In the genomic region with DNA sequence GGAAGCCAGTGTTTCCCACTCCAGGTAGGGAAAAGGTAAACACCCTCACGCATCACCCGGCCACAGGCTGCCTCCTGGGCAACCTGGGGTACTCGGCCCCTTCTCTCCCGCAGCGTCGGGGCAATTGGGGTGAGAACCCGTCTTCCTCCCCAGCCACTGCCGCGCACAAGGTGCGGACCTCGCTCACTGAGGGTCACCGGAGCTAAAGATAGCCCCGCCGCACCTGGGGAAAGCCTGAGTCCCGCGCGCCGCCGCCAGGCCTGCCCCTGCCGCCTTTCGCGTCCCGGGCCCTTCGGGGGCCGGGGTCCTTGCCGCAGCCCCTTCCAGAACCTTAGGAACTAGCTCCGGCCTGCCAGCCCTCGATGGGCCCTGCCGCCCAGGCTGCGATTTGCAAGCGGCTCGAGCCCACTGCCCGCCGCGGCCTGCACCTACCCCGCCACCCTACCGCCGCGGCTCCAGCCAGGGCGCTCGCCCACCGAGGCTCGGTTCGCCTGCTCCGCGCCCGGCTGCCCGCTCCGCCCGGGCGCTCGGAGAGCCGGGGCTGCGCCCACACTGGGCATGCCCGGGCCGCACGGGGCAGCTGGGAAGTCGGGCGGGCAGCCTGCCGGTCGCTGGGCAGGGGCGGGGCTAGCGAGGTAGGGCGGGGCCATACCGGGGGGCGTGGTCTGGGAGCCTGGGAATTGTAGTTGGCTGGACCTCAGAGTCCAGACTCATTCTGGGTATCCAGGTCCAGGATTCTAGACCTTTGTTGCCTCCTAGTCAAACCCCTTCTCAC, we compare ENCODE assay signal across 8 mouse cellular contexts. TPM values are rescaled to one million over a fixed set of nuclear protein-coding genes. Genes with fewer than 3 reads are reported as not detected.
DNase-seq lines count a peak whose midpoint lies in the region; ATAC-seq lines count a peak whose summit lies in the region.

Gene Ei24 (minus strand): TSS at position 613 of the 775 bp plus-strand sequence.

- ATAC-seq in intestine, embryonic 14.5 days (replicated peaks; ENCODE audit: low FRiP score, low TSS enrichment, low read depth): peak; percentile 97
- ATAC-seq in megakaryocyte progenitor cell, adult 5-6 weeks (replicated peaks; ENCODE audit: poor library complexity): peak; percentile 98

- H3K9ac ChIP-seq in intestine, embryonic 14.5 days (ENCODE audit: low read length): peak within 1 kb of the TSS; percentile 87

- H3K27ac ChIP-seq in intestine, embryonic 14.5 days (ENCODE audit: low read depth): 0 out of 2 replicates have a peak within 1 kb of the TSS, but pooled peaks have one; percentile 30

- WGBS in intestine, embryonic 14.5 days: under 1% methylated on average over 64 of the region's 66 CpGs

- peak; percentile 98 for DNase-seq in adrenal gland, adult 2 months
- peak; percentile 91 for DNase-seq in embryo, embryonic 11 days
- peak; percentile 93 for DNase-seq in gastrocnemius, postnatal 25 days
- peak; percentile 99 for DNase-seq in intestine, embryonic 14.5 days (ENCODE audit: low spot score)
- peak; percentile 84 to 94 for DNase-seq in left cerebral cortex, postnatal 10 days (ENCODE audit: extremely low spot score in 1 of 2, low spot score in 2 of 2)
- peak; percentile 92 for DNase-seq in right cerebral cortex, postnatal 10 days (ENCODE audit: low spot score in 2 of 2)
- DNase-seq in urinary bladder, postnatal 14 days (ENCODE audit: low spot score): peak; percentile 95

- H3K9me3 ChIP-seq in intestine, embryonic 14.5 days (ENCODE audit: control insufficient read depth, low read length): no peaks in the 10 kb centered on the region

- peak within 1 kb of the TSS; percentile 80 for H3K4me3 ChIP-seq in intestine, embryonic 14.5 days (ENCODE audit: low read depth, low read length)

- peaks cover 13% of the 10 kb centered on the region for H3K4me1 ChIP-seq in intestine, embryonic 14.5 days (replicated peaks; ENCODE audit: control insufficient read depth, insufficient read depth, low read length)

- H3K27me3 ChIP-seq in intestine, embryonic 14.5 days (replicated peaks; ENCODE audit: control insufficient read depth, insufficient read depth, low read length): no peaks in the 10 kb centered on the region

- H3K4me2 ChIP-seq in intestine, embryonic 14.5 days (ENCODE audit: low read length): peak within 1 kb of the TSS; percentile 79

- intact Hi-C loops in left cerebral cortex, postnatal 10 days (cut with DNase I): no loop called here

- peaks cover 9% of the 10 kb centered on the region for H3K36me3 ChIP-seq in intestine, embryonic 14.5 days (ENCODE audit: control insufficient read depth, insufficient read depth, low read length)

RNA-seq across cellular contexts. Expression of gene Ei24, which starts in this region (rescaled TPM):
- total RNA-seq in adrenal gland, adult 2 months (2021): 100 to 1,000 TPM; 134 to 147 TPM
- polyA plus RNA-seq in adrenal gland, adult 2 months (2012; rRNA removed): 200 and 225 TPM in 2 replicates
- 10 to 100 TPM; 69.5 to 72.2 TPM for total RNA-seq in gastrocnemius, postnatal 25 days (2021)
- 49.0 and 50.9 TPM in 2 replicates for polyA plus RNA-seq in intestine, embryonic 14.5 days (2014; fragmentation: Nextera tagmentation; extraction: Ambion mirVana)
- 100 to 1,000 TPM; 125 to 130 TPM for total RNA-seq in left cerebral cortex, postnatal 10 days (2021)
- total RNA-seq in megakaryocyte progenitor cell, adult 5-6 weeks (2015): 43.7 and 49.3 TPM in 2 replicates
- total RNA-seq in megakaryocyte progenitor cell, adult 5-6 weeks (2017): 38.9 and 51.4 TPM in 2 replicates

Comparison
In these comparisons a context has a peak if more than half of its experiments do, and no peak if none do; other contexts are left out.
1. Peak in every context shown above with its lines: DNase-seq, ATAC-seq, H3K4me3 ChIP-seq and H3K27ac ChIP-seq.